Mouse (Mus musculus): Measurements from ENCODE around the gene Ak9. TPM values are rescaled to one million over a fixed set of nuclear protein-coding genes. Genes with fewer than 3 reads are reported as not detected.
A peak's percentile ranks its signal among the peaks of the same experiment; 100 is the strongest.

Ak9 gene
- polyA plus RNA-seq, 1 experiment: 0.02 TPM

GRCm38 (mm10) chr10:41315866-41316265 lies 12.1 kb downstream of the Ak9 start:
- DNase-seq: no peak
- no peaks in the 10 kb centered on the region for H3K27me3 ChIP-seq (replicated peaks; ENCODE audit: control insufficient read depth, insufficient read depth, low read length)
- no peaks in the 10 kb centered on the region for H3K4me1 ChIP-seq (ENCODE audit: control insufficient read depth, insufficient read depth, low read length)
- no peak overlapping the region for H3K27ac ChIP-seq (ENCODE audit: insufficient read depth, low read depth, low read length)
- H3K4me3 ChIP-seq (ENCODE audit: insufficient read depth, low read depth, low read length): no peak overlapping the region
- WGBS: 71% methylated on average over 3 of the region's 3 CpGs
- TF ChIP-seq POLR2A (IDR thresholded peaks at IDR 0.05; ENCODE audit: low read depth, low read length) (no peak), CTCF (conservative IDR thresholded peaks at IDR 0.05; ENCODE audit: insufficient read depth, insufficient read length, low read depth, low read length) (no peak)
- H3K36me3 ChIP-seq (ENCODE audit: control insufficient read depth, insufficient read depth, low read length): no peaks in the 10 kb centered on the region

GRCm38 (mm10) chr10:41332533-41333043 lies 28.8 kb downstream of the Ak9 start:
- H3K4me1 ChIP-seq (ENCODE audit: control insufficient read depth, insufficient read depth, low read length): no peaks in the 10 kb centered on the region
- TF ChIP-seq POLR2A (IDR thresholded peaks at IDR 0.05; ENCODE audit: low read depth, low read length): no peak
- 86% methylated on average over 2 of the region's 2 CpGs for WGBS
- H3K4me3 ChIP-seq (ENCODE audit: insufficient read depth, low read depth, low read length): no peak overlapping the region
- H3K36me3 ChIP-seq (ENCODE audit: control insufficient read depth, insufficient read depth, low read length): no peaks in the 10 kb centered on the region
- H3K27ac ChIP-seq (ENCODE audit: insufficient read depth, low read depth, low read length): no peak overlapping the region
- no peaks in the 10 kb centered on the region; the same call in 1 of the 2 replicates for H3K27me3 ChIP-seq (replicated peaks; ENCODE audit: control insufficient read depth, insufficient read depth, low read length)
- DNase-seq: no peak

DNA sequence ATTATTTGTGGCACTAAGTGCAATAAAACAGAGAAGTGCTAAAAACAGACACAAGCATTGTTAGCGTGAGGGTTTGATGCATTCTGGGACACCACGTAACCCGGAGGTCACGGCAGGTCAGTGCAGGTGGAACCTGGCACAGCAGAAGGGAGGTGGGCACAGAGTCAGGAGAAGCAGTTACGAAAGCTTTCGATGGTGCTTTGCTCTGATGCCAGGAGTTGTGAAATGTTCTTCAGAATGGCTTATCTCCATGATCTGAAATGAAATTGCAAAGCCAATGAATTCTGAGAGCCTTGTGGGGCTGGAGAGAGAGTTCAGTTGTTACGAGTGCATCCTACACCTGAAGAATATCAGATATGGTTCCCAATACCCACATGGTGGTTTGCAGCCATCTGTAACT lies 37.6 kb downstream of the Ak9 start:
- Histone ChIP-seq H3K4me1 (ENCODE audit: control insufficient read depth, insufficient read depth, low read length) (no peaks in the 10 kb centered on the region; the same call in 1 of the 2 replicates), H3K27ac (ENCODE audit: insufficient read depth, low read depth, low read length) (no peak overlapping the region), H3K36me3 (ENCODE audit: control insufficient read depth, insufficient read depth, low read length) (no peaks in the 10 kb centered on the region), H3K4me3 (ENCODE audit: insufficient read depth, low read depth, low read length) (no peak overlapping the region), H3K27me3 (replicated peaks; ENCODE audit: control insufficient read depth, insufficient read depth, low read length) (no peaks in the 10 kb centered on the region)
- no peak for DNase-seq
- WGBS: 84% methylated on average over 7 of the region's 7 CpGs
- TF ChIP-seq CTCF (conservative IDR thresholded peaks at IDR 0.05; ENCODE audit: insufficient read depth, insufficient read length, low read depth, low read length) (no peak), POLR2A (IDR thresholded peaks at IDR 0.05; ENCODE audit: low read depth, low read length) (no peak)

GRCm38 (mm10) chr10:41365086-41365485 lies 61.3 kb downstream of the Ak9 start:
- H3K4me1 ChIP-seq (ENCODE audit: control insufficient read depth, insufficient read depth, low read length): no peaks in the 10 kb centered on the region
- no peaks in the 10 kb centered on the region for H3K36me3 ChIP-seq (ENCODE audit: control insufficient read depth, insufficient read depth, low read length)
- TF ChIP-seq POLR2A (IDR thresholded peaks at IDR 0.05; ENCODE audit: low read depth, low read length): no peak
- no peak for TF ChIP-seq CTCF (conservative IDR thresholded peaks at IDR 0.05; ENCODE audit: insufficient read depth, insufficient read length, low read depth, low read length)
- H3K4me3 ChIP-seq (ENCODE audit: insufficient read depth, low read depth, low read length): no peak overlapping the region
- no peak overlapping the region for H3K27ac ChIP-seq (ENCODE audit: insufficient read depth, low read depth, low read length)
- 76% methylated on average over 9 of the region's 9 CpGs for WGBS
- H3K27me3 ChIP-seq (replicated peaks; ENCODE audit: control insufficient read depth, insufficient read depth, low read length): no peaks in the 10 kb centered on the region
- DNase-seq: no peak

GRCm38 (mm10) chr10:41380466-41380865 lies 76.7 kb downstream of the Ak9 start:
- no peak overlapping the region for H3K27ac ChIP-seq (ENCODE audit: insufficient read depth, low read depth, low read length)
- no peaks in the 10 kb centered on the region for H3K4me1 ChIP-seq (ENCODE audit: control insufficient read depth, insufficient read depth, low read length)
- H3K36me3 ChIP-seq (ENCODE audit: control insufficient read depth, insufficient read depth, low read length): no peaks in the 10 kb centered on the region
- H3K4me3 ChIP-seq (ENCODE audit: insufficient read depth, low read depth, low read length): no peak overlapping the region
- 79% methylated on average over 12 of the region's 12 CpGs for WGBS
- TF ChIP-seq CTCF (conservative IDR thresholded peaks at IDR 0.05; ENCODE audit: insufficient read depth, insufficient read length, low read depth, low read length) (no peak), POLR2A (IDR thresholded peaks at IDR 0.05; ENCODE audit: low read depth, low read length) (no peak)
- DNase-seq: no peak
- no peaks in the 10 kb centered on the region for H3K27me3 ChIP-seq (replicated peaks; ENCODE audit: control insufficient read depth, insufficient read depth, low read length)

GRCm38 (mm10) chr10:41385506-41386221 lies 81.9 kb downstream of the Ak9 start:
- Histone ChIP-seq H3K27ac (ENCODE audit: insufficient read depth, low read depth, low read length) (no peak overlapping the region), H3K36me3 (ENCODE audit: control insufficient read depth, insufficient read depth, low read length) (no peaks in the 10 kb centered on the region), H3K4me3 (ENCODE audit: insufficient read depth, low read depth, low read length) (no peak overlapping the region), H3K27me3 (replicated peaks; ENCODE audit: control insufficient read depth, insufficient read depth, low read length) (no peaks in the 10 kb centered on the region), H3K4me1 (ENCODE audit: control insufficient read depth, insufficient read depth, low read length) (no peaks in the 10 kb centered on the region)
- TF ChIP-seq POLR2A (IDR thresholded peaks at IDR 0.05; ENCODE audit: low read depth, low read length) (no peak), CTCF (conservative IDR thresholded peaks at IDR 0.05; ENCODE audit: insufficient read depth, insufficient read length, low read depth, low read length) (no peak)
- 51% methylated on average over 15 of the region's 15 CpGs for WGBS
- DNase-seq: peak; percentile 36

DNA sequence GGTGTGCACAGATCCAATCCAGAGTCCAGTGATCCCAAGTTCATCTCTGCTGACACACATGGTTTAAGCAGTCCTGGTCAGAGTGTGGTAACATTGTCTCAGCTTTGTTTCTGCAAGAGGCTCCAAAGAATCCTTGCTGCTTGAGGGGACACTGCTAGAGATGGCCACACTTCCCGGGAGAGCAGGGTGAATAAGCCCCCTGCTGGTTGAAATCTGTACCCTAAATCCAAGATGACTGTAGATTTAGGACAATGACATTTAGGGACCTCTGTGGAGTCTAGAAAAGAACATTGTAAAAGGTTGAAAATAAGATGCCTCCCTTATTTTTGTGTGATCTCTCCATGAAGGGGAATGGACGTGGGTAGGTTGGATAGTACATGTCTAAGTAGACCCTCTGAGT lies 89.8 kb downstream of the Ak9 start:
- Histone ChIP-seq H3K27ac (ENCODE audit: insufficient read depth, low read depth, low read length) (no peak overlapping the region), H3K4me3 (ENCODE audit: insufficient read depth, low read depth, low read length) (no peak overlapping the region), H3K36me3 (ENCODE audit: control insufficient read depth, insufficient read depth, low read length) (no peaks in the 10 kb centered on the region), H3K4me1 (ENCODE audit: control insufficient read depth, insufficient read depth, low read length) (no peaks in the 10 kb centered on the region), H3K27me3 (replicated peaks; ENCODE audit: control insufficient read depth, insufficient read depth, low read length) (no peaks in the 10 kb centered on the region)
- peak; percentile 24; the same call in 1 of the 2 replicates for TF ChIP-seq CTCF (conservative IDR thresholded peaks at IDR 0.05; ENCODE audit: insufficient read depth, insufficient read length, low read depth, low read length)
- no peak for TF ChIP-seq POLR2A (IDR thresholded peaks at IDR 0.05; ENCODE audit: low read depth, low read length)
- WGBS: 57% methylated on average over 2 of the region's 2 CpGs
- DNase-seq: peak; percentile 7

All from kidney, adult 2 months (tissue).